ENCODE assay signal across 21 mouse cellular contexts in the genomic region with DNA sequence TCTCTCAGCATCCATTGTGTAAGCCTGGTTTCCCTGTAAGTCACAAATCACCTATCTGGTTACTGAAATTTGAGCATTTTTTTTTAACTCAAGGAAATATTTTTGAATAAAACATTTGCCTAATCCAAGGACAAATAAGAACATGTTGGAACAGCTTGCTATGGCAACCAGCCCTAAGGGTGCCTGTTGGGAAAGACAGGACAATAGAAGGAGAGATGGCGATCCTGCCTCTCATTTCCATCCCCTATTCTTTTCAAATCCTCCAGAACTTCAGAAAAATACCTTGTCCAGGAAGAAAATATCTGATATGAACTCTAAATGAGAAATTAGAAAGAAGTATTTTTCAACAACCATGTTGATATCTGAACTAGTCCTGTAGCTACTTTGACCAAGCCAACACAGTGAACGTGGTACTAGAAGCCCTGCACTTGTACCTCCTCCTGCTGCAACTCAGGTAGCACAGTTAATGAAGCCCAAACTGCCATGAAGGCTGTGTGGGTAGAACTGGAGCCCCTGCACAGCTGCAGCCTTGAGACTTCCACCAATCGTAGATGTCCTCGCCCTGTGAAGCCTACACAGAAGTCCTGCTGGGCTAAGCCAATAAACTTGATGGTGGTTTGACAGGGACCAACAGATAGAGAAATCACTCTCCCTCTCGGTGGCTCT. TPM values are rescaled to one million over a fixed set of nuclear protein-coding genes. Genes with fewer than 3 reads are reported as not detected.
DNase-seq lines count a peak whose midpoint lies in the region; ATAC-seq lines count a peak whose summit lies in the region.
"Had no signal": no experiment of that assay in that cellular context is flagged by ENCODE, and none has a peak within 500 bp of the region (broad histone marks: within the 10 kb centered on the region; RNA-seq: fewer than 3 reads in every experiment).

No protein-coding gene starts in this region.

- DNase-seq in heart, adult 11 months: peak; percentile 84
- no peak for DNase-seq in heart, postnatal 14 days
- DNase-seq in midbrain, embryonic 10.5 days (ENCODE audit: low spot score): no peak
- no peak for DNase-seq in Muller cell, postnatal 12 days (ENCODE audit: inconsistent ontology term)
- DNase-seq: adrenal gland, adult 8-10 months; adrenal gland, postnatal 14 days; adrenal gland, postnatal 36 days; cerebellum, adult 11-12 months; cerebellum, adult 2 months; cerebellum, adult 9-10 months; cerebellum, postnatal 10 days; cerebellum, postnatal 25 days; forebrain, postnatal 0 days had no signal

- peaks cover under 1% of the 10 kb centered on the region; the same call in 1 of the 2 replicates for H3K4me1 ChIP-seq in midbrain, embryonic 16.5 days (ENCODE audit: control insufficient read depth, insufficient read depth, low read length)
- peaks cover 4% of the 10 kb centered on the region; the same call in 1 of the 2 replicates for H3K4me1 ChIP-seq in midbrain, embryonic 10.5 days
- H3K4me1 ChIP-seq: embryonic facial prominence, embryonic 13.5 days had no signal

- H3K27me3 ChIP-seq in midbrain, embryonic 16.5 days (ENCODE audit: control insufficient read depth, insufficient read depth, low read depth, low read length): no peaks in the 10 kb centered on the region
- H3K27me3 ChIP-seq in midbrain, embryonic 10.5 days (ENCODE audit: low read depth, poor library complexity, severe bottlenecking): no peaks in the 10 kb centered on the region
- H3K27me3 ChIP-seq: embryonic facial prominence, embryonic 13.5 days; forebrain, embryonic 13.5 days; forebrain, embryonic 15.5 days; Patski had no signal

- peaks cover 2% of the 10 kb centered on the region for H3K36me3 ChIP-seq in midbrain, embryonic 16.5 days (ENCODE audit: control insufficient read depth, insufficient read depth, low read length)
- peaks cover 21% of the 10 kb centered on the region for H3K36me3 ChIP-seq in midbrain, embryonic 10.5 days

- WGBS in midbrain, embryonic 16.5 days: 63% methylated on average over 5 of the region's 5 CpGs
- WGBS in midbrain, embryonic 10.5 days: 74% methylated on average over 5 of the region's 5 CpGs

- H3K9me3 ChIP-seq in midbrain, embryonic 16.5 days (replicated peaks; ENCODE audit: control insufficient read depth, low read length, poor library complexity, severe bottlenecking): no peaks in the 10 kb centered on the region
- 0 out of 2 replicates have a peak, but pooled peaks cover 3% of the 10 kb centered on the region for H3K9me3 ChIP-seq in midbrain, embryonic 10.5 days (replicated peaks)
- H3K9me3 ChIP-seq: embryonic facial prominence, embryonic 13.5 days; forebrain, embryonic 15.5 days had no signal

- intact Hi-C loops in heart, postnatal 14 days (cut with DNase I): no loop called here

- H3K4me2 ChIP-seq in midbrain, embryonic 16.5 days (ENCODE audit: low read length): no peak overlapping the region
- H3K4me2 ChIP-seq: embryonic facial prominence, embryonic 13.5 days; forebrain, embryonic 13.5 days; forebrain, embryonic 15.5 days had no signal

- no peak for ATAC-seq in midbrain, embryonic 16.5 days
- peak; percentile 52; the same call in 1 of the 2 replicates for ATAC-seq in erythroid progenitor cell, adult 5-6 weeks (replicated peaks; ENCODE audit: low FRiP score, poor library complexity, severe bottlenecking)
- ATAC-seq: activated CD4-positive, CD25-positive, alpha-beta regulatory T cell, adult 4 months; forebrain, embryonic 13.5 days; forebrain, embryonic 15.5 days; forebrain, postnatal 0 days; Patski had no signal

- H3K9ac ChIP-seq in midbrain, embryonic 16.5 days (ENCODE audit: low read depth, low read length): no peak overlapping the region
- H3K9ac ChIP-seq: embryonic facial prominence, embryonic 13.5 days; forebrain, embryonic 13.5 days; forebrain, embryonic 15.5 days; forebrain, postnatal 0 days had no signal

- H3K4me3 ChIP-seq in midbrain, embryonic 16.5 days (ENCODE audit: low read depth, low read length): no peak overlapping the region
- H3K4me3 ChIP-seq in midbrain, embryonic 10.5 days: no peak overlapping the region
- H3K4me3 ChIP-seq: embryonic facial prominence, embryonic 13.5 days; erythroblast, embryonic 14.5 days; forebrain, embryonic 13.5 days; forebrain, embryonic 15.5 days had no signal

- peak overlapping the region; percentile 17; the same call in 1 of the 2 replicates for H3K27ac ChIP-seq in midbrain, embryonic 16.5 days (ENCODE audit: low read length)
- no peak overlapping the region for H3K27ac ChIP-seq in midbrain, embryonic 10.5 days (replicated peaks)
- H3K27ac ChIP-seq: embryonic facial prominence, embryonic 13.5 days; forebrain, embryonic 13.5 days; forebrain, embryonic 15.5 days had no signal

RNA-seq across cellular contexts. Expression of gene Fam126a, which starts 17.0 kb away (rescaled TPM):
- 10 to 100 TPM; 46.8 to 59.4 TPM for total RNA-seq in heart, postnatal 14 days (2021)
- 29.8 and 32.0 TPM in 2 replicates for polyA plus RNA-seq in midbrain, embryonic 16.5 days (2015; fragmentation: Nextera tagmentation; extraction: Ambion mirVana)
- polyA plus RNA-seq in midbrain, embryonic 10.5 days (2016; fragmentation: Nextera tagmentation; extraction: Ambion mirVana): 24.6 and 26.7 TPM in 2 replicates
- 145 and 170 TPM in 2 replicates for total RNA-seq in erythroid progenitor cell, adult 5-6 weeks (2015; ENCODE audit: low replicate concordance)
- 145 and 177 TPM in 2 replicates for total RNA-seq in erythroid progenitor cell, adult 5-6 weeks (2017; ENCODE audit: low replicate concordance)
